Mouse (Mus musculus): Measurements from ENCODE around the gene Rcor1. TPM values are rescaled to one million over a fixed set of nuclear protein-coding genes. Genes with fewer than 3 reads are reported as not detected.

Rcor1 gene
- polyA plus RNA-seq, 1 experiment from 2014 or later = 19.2 TPM

GRCm38 (mm10) chr12:111032839-111033238, 6.3 kb upstream of the Rcor1 start:
- Histone ChIP-seq H3K27ac (ENCODE audit: low read length) (no peak overlapping the region), H3K4me1 (ENCODE audit: control insufficient read depth, insufficient read depth, low read length) (peaks cover 13% of the 10 kb centered on the region; the same call in 1 of the 2 replicates), H3K4me2 (replicated peaks; ENCODE audit: low read depth, low read length) (no peak overlapping the region), H3K9me3 (ENCODE audit: control insufficient read depth, low read depth, low read length) (no peaks in the 10 kb centered on the region), H3K27me3 (ENCODE audit: control insufficient read depth, insufficient read depth, low read length) (no peaks in the 10 kb centered on the region), H3K4me3 (ENCODE audit: low read depth, low read length) (no peak overlapping the region), H3K9ac (replicated peaks; ENCODE audit: low read depth, low read length) (no peak overlapping the region), H3K36me3 (ENCODE audit: control insufficient read depth, insufficient read depth, low read length) (no peaks in the 10 kb centered on the region)
- no peak for ATAC-seq (ENCODE audit: insufficient number of reproducible peaks, insufficient read depth, low FRiP score, low read depth)
- WGBS = 78% methylated on average over 5 of the region's 5 CpGs

- no peaks in the 10 kb centered on the region for H3K36me3 ChIP-seq (ENCODE audit: control insufficient read depth, insufficient read depth, low read length)
- H3K27me3 ChIP-seq (ENCODE audit: control insufficient read depth, insufficient read depth, low read length) = no peaks in the 10 kb centered on the region
- no peak for ATAC-seq (ENCODE audit: insufficient number of reproducible peaks, insufficient read depth, low FRiP score, low read depth)
- H3K27ac ChIP-seq (ENCODE audit: low read length) = 0 out of 2 replicates have a peak overlapping the region, but pooled peaks have one; percentile 6
- no peak overlapping the region for H3K9ac ChIP-seq (replicated peaks; ENCODE audit: low read depth, low read length)
- 55% methylated on average over 12 of the region's 12 CpGs for WGBS
- peaks cover 14% of the 10 kb centered on the region; the same call in 1 of the 2 replicates for H3K4me1 ChIP-seq (ENCODE audit: control insufficient read depth, insufficient read depth, low read length)
- no peak overlapping the region for H3K4me3 ChIP-seq (ENCODE audit: low read depth, low read length)
- H3K9me3 ChIP-seq (ENCODE audit: control insufficient read depth, low read depth, low read length) = no peaks in the 10 kb centered on the region
- H3K4me2 ChIP-seq (replicated peaks; ENCODE audit: low read depth, low read length) = no peak overlapping the region
These were observed 3.8 kb upstream of the Rcor1 start for GRCm38 (mm10) chr12:111035182-111035824.

- Histone ChIP-seq H3K36me3 (ENCODE audit: control insufficient read depth, insufficient read depth, low read length) (no peaks in the 10 kb centered on the region), H3K9ac (replicated peaks; ENCODE audit: low read depth, low read length) (no peak overlapping the region), H3K4me3 (ENCODE audit: low read depth, low read length) (no peak overlapping the region), H3K4me2 (replicated peaks; ENCODE audit: low read depth, low read length) (no peak overlapping the region), H3K27ac (ENCODE audit: low read length) (no peak overlapping the region), H3K4me1 (ENCODE audit: control insufficient read depth, insufficient read depth, low read length) (peaks cover 14% of the 10 kb centered on the region; the same call in 1 of the 2 replicates), H3K9me3 (ENCODE audit: control insufficient read depth, low read depth, low read length) (no peaks in the 10 kb centered on the region), H3K27me3 (ENCODE audit: control insufficient read depth, insufficient read depth, low read length) (no peaks in the 10 kb centered on the region)
- ATAC-seq (ENCODE audit: insufficient number of reproducible peaks, insufficient read depth, low FRiP score, low read depth) = no peak
These were observed 2.9 kb upstream of the Rcor1 start for GRCm38 (mm10) chr12:111036198-111036775.

GRCm38 (mm10) chr12:111037241-111038180, 1.6 kb upstream of the Rcor1 start:
- Histone ChIP-seq H3K4me3 (ENCODE audit: low read depth, low read length) (peak overlapping the region; percentile 87), H3K4me2 (replicated peaks; ENCODE audit: low read depth, low read length) (peak overlapping the region; percentile 87), H3K9ac (replicated peaks; ENCODE audit: low read depth, low read length) (peak overlapping the region; percentile 77; the same call in 1 of the 2 replicates), H3K36me3 (ENCODE audit: control insufficient read depth, insufficient read depth, low read length) (no peaks in the 10 kb centered on the region), H3K9me3 (ENCODE audit: control insufficient read depth, low read depth, low read length) (no peaks in the 10 kb centered on the region), H3K27ac (ENCODE audit: low read length) (peak overlapping the region; percentile 99), H3K27me3 (ENCODE audit: control insufficient read depth, insufficient read depth, low read length) (no peaks in the 10 kb centered on the region), H3K4me1 (ENCODE audit: control insufficient read depth, insufficient read depth, low read length) (peaks cover 14% of the 10 kb centered on the region; the same call in 1 of the 2 replicates)
- WGBS = 50% methylated on average over 18 of the region's 18 CpGs
- ATAC-seq (ENCODE audit: insufficient number of reproducible peaks, insufficient read depth, low FRiP score, low read depth) = no peak

GRCm38 (mm10) chr12:111038231-111038975, 748 bp upstream of the Rcor1 start:
- peak overlapping the region; percentile 77 for H3K9ac ChIP-seq (replicated peaks; ENCODE audit: low read depth, low read length)
- under 1% methylated on average over 54 of the region's 54 CpGs for WGBS
- H3K4me1 ChIP-seq (ENCODE audit: control insufficient read depth, insufficient read depth, low read length) = peaks cover 14% of the 10 kb centered on the region; the same call in 1 of the 2 replicates
- no peaks in the 10 kb centered on the region for H3K27me3 ChIP-seq (ENCODE audit: control insufficient read depth, insufficient read depth, low read length)
- peak; percentile 43 for ATAC-seq (ENCODE audit: insufficient number of reproducible peaks, insufficient read depth, low FRiP score, low read depth)
- H3K9me3 ChIP-seq (ENCODE audit: control insufficient read depth, low read depth, low read length) = no peaks in the 10 kb centered on the region
- peak overlapping the region; percentile 87 for H3K4me2 ChIP-seq (replicated peaks; ENCODE audit: low read depth, low read length)
- H3K4me3 ChIP-seq (ENCODE audit: low read depth, low read length) = peak overlapping the region; percentile 87
- peak overlapping the region; percentile 99 for H3K27ac ChIP-seq (ENCODE audit: low read length)
- no peaks in the 10 kb centered on the region for H3K36me3 ChIP-seq (ENCODE audit: control insufficient read depth, insufficient read depth, low read length)

GRCm38 (mm10) chr12:111039771-111040530, 800 bp downstream of the Rcor1 start:
- ATAC-seq (ENCODE audit: insufficient number of reproducible peaks, insufficient read depth, low FRiP score, low read depth) = no peak
- Histone ChIP-seq H3K36me3 (ENCODE audit: control insufficient read depth, insufficient read depth, low read length) (0 out of 2 replicates have a peak, but pooled peaks cover 3% of the 10 kb centered on the region), H3K4me2 (replicated peaks; ENCODE audit: low read depth, low read length) (peak overlapping the region; percentile 96), H3K4me1 (ENCODE audit: control insufficient read depth, insufficient read depth, low read length) (peaks cover 14% of the 10 kb centered on the region; the same call in 1 of the 2 replicates), H3K27ac (ENCODE audit: low read length) (peak overlapping the region; percentile 99), H3K9me3 (ENCODE audit: control insufficient read depth, low read depth, low read length) (no peaks in the 10 kb centered on the region), H3K9ac (replicated peaks; ENCODE audit: low read depth, low read length) (peak overlapping the region; percentile 96), H3K27me3 (ENCODE audit: control insufficient read depth, insufficient read depth, low read length) (no peaks in the 10 kb centered on the region), H3K4me3 (ENCODE audit: low read depth, low read length) (peak overlapping the region; percentile 87)
- under 1% methylated on average over 65 of the region's 65 CpGs for WGBS

GRCm38 (mm10) chr12:111040531-111040860, 1.3 kb downstream of the Rcor1 start:
- H3K27me3 ChIP-seq (ENCODE audit: control insufficient read depth, insufficient read depth, low read length) = no peaks in the 10 kb centered on the region
- peak overlapping the region; percentile 96 for H3K4me2 ChIP-seq (replicated peaks; ENCODE audit: low read depth, low read length)
- peaks cover 10% of the 10 kb centered on the region; the same call in 1 of the 2 replicates for H3K4me1 ChIP-seq (ENCODE audit: control insufficient read depth, insufficient read depth, low read length)
- peak overlapping the region; percentile 87 for H3K4me3 ChIP-seq (ENCODE audit: low read depth, low read length)
- H3K9ac ChIP-seq (replicated peaks; ENCODE audit: low read depth, low read length) = peak overlapping the region; percentile 96
- no peak for ATAC-seq (ENCODE audit: insufficient number of reproducible peaks, insufficient read depth, low FRiP score, low read depth)
- H3K36me3 ChIP-seq (ENCODE audit: control insufficient read depth, insufficient read depth, low read length) = 0 out of 2 replicates have a peak, but pooled peaks cover 3% of the 10 kb centered on the region
- 3% methylated on average over 3 of the region's 3 CpGs for WGBS
- no peaks in the 10 kb centered on the region for H3K9me3 ChIP-seq (ENCODE audit: control insufficient read depth, low read depth, low read length)
- H3K27ac ChIP-seq (ENCODE audit: low read length) = no peak overlapping the region
